Mouse (Mus musculus): Measurements from ENCODE around the gene Pgrmc1.

DNA sequence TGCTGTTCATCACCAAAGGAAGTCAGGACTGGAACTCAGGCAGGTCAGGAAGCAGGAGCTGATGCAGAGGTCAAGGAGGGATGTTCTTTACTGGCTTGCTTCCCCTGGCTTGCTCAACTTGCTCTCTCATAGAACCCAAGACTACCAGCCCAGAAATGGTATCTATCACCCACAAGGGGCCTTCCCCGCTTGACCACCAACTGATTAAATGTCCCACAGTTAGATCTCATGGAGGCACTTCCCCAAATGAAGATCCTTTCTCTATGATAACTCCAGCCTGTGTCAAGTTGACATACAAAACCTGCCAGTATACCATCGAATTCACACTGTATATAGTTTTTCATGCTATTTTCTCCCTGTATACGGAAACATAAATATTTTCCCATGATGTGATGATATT is 2.8 kb upstream of the Pgrmc1 start:
- TF ChIP-seq CTCF (IDR thresholded peaks at IDR 0.05; ENCODE audit: borderline replicate concordance, insufficient read depth, low read depth, low read length) = no peak
- TF ChIP-seq POLR2A (IDR thresholded peaks at IDR 0.05; ENCODE audit: borderline replicate concordance, insufficient read depth, low read length) = no peak

Data from cerebellum, adult 2 months (tissue).